Mouse (Mus musculus) subcutaneous adipose tissue, adult 2 months (tissue): Measurements from ENCODE around the gene Crot. TPM values are rescaled to one million over a fixed set of nuclear protein-coding genes. Genes with fewer than 3 reads are reported as not detected.

ENCODE experiments used
- polyA plus RNA-seq: library from polyadenylated mRNA; depleted of rRNA; stranded (reverse); fragments of >200 nt; gene quantifications from 2 replicates; pipeline ENCODE4 v1.2.3, GENCODE M21; 2012; ENCODE audit warnings: low replicate concordance; rRNA removed

The Crot gene
- polyA plus RNA-seq, result 16.4 and 20.3 TPM in 2 replicates

GRCm38 (mm10) chr5:8996686-8997512 is at the start of gene Crot:
TSS of gene Crot (minus strand) at chr5:8997324.

Other genes starting within 250 kb of the Crot start
- 2.1 and 4.3 TPM in 2 replicates for gene Abcb1b, start 199.2 kb downstream of the Crot start, polyA plus RNA-seq
- gene Abcb4, start 103.6 kb downstream of the Crot start, polyA plus RNA-seq, result 0.13 and 0.43 TPM in 2 replicates
- 37.8 and 66.8 TPM in 2 replicates for gene Tmem243, start 103.3 kb upstream of the Crot start, polyA plus RNA-seq
- 15.6 and 20.8 TPM in 2 replicates for gene Dmtf1, start 164.5 kb upstream of the Crot start, polyA plus RNA-seq